Mouse (Mus musculus) CH12.LX (cell line): ENCODE measurements at regions not wholly inside any gene's neighbourhood (a gene's known extent, or its start where the extent isn't known, plus 50 kb on each side); places are given as distances from the start of the nearest gene placed in this dataset.

Experiments used
- DNase-seq: peaks from one replicate; pipeline ENCODE4 v3.0.0-alpha.2; 2013; ENCODE audit errors: extremely low read depth
- H3K27ac ChIP-seq: 2 replicates; pipeline ENCODE4 v1.5.1; 2012; ENCODE audit warnings: low read depth, mild to moderate bottlenecking, control low read depth, moderate library complexity; ENCODE audit not compliant: insufficient read depth
- H3K27me3 ChIP-seq: replicated peaks from 2 replicates; pipeline ENCODE3; 2012; ENCODE audit warnings: inconsistent platforms
- H3K36me3 ChIP-seq, 2 experiments: replicated peaks in 1 of 2; 2 replicates each; pipeline versions ENCODE3 to v1.6.1; 2012; ENCODE audit warnings: inconsistent platforms in 1 of 2, low read length in 1 of 2, mild to moderate bottlenecking in 1 of 2, mixed read lengths in 1 of 2, moderate library complexity in 1 of 2; ENCODE audit not compliant: control insufficient read depth in 1 of 2, insufficient read depth in 1 of 2
- H3K4me1 ChIP-seq, 2 experiments: 2 replicates each; pipeline ENCODE4 v1.6.1; 2012; ENCODE audit warnings: inconsistent platforms in 1 of 2, moderate library complexity in 1 of 2; ENCODE audit not compliant: insufficient read depth in 2 of 2, control insufficient read depth in 1 of 2
- H3K4me2 ChIP-seq: 2 replicates; pipeline ENCODE4 v1.6.1; 2012; ENCODE audit warnings: low read depth, mild to moderate bottlenecking, control low read depth; ENCODE audit not compliant: poor library complexity, insufficient read depth, severe bottlenecking
- H3K4me3 ChIP-seq, 3 experiments: fragments of 150-350 bp in 1 of 3; sonication (generic) in 1 of 3; replicated peaks in 1 of 3; 2 replicates each; pipeline versions ENCODE3 to v1.5.1; 2011 to 2012; ENCODE audit warnings: low read depth in 2 of 3, low read length in 2 of 3, mild to moderate bottlenecking in 2 of 3, moderate library complexity in 2 of 3, control low read depth in 1 of 3, improper control_type of control experiment in 1 of 3, inconsistent platforms in 1 of 3, mixed read lengths in 1 of 3; ENCODE audit not compliant: poor library complexity in 1 of 3
- H3K79me2 ChIP-seq: replicated peaks from 2 replicates; pipeline ENCODE4 v1.6.1; 2012; ENCODE audit warnings: mild to moderate bottlenecking, moderate library complexity; ENCODE audit not compliant: control insufficient read depth, poor library complexity, insufficient read depth, severe bottlenecking; ENCODE audit errors: extremely low read depth
- H3K9ac ChIP-seq: 2 replicates; pipeline ENCODE4 v1.6.1; 2012; ENCODE audit warnings: low read depth, mild to moderate bottlenecking, control low read depth, moderate library complexity; ENCODE audit not compliant: insufficient read depth
- H3K9me3 ChIP-seq: replicated peaks from 2 replicates; pipeline ENCODE3; 2012; ENCODE audit warnings: low read length, inconsistent platforms, mixed read lengths
- BHLHE40 ChIP-seq: IDR thresholded peaks from 2 replicates; pipeline ENCODE4 v1.6.1; 2011; ENCODE audit warnings: mild to moderate bottlenecking, low read depth, low read length, improper control_type of control experiment
- CHD1 ChIP-seq: IDR thresholded peaks from 2 replicates; pipeline ENCODE4 v1.6.1; 2012; ENCODE audit warnings: low read depth, low read length, improper control_type of control experiment, inconsistent platforms
- CHD2 ChIP-seq: IDR thresholded peaks from 2 replicates; pipeline ENCODE4 v1.6.1; 2011; ENCODE audit warnings: low read length, improper control_type of control experiment
- CTCF ChIP-seq, 2 experiments: IDR thresholded peaks in 1 of 2; conservative IDR thresholded peaks in 1 of 2; 2 replicates each; pipeline ENCODE4 v1.5.1; 2011 to 2012; ENCODE audit warnings: low read depth in 2 of 2, low read length in 2 of 2, improper control_type of control experiment in 1 of 2, inconsistent platforms in 1 of 2, mild to moderate bottlenecking in 1 of 2, moderate library complexity in 1 of 2
- ELF1 ChIP-seq: IDR thresholded peaks from 2 replicates; pipeline ENCODE4 v1.6.1; 2014; ENCODE audit warnings: low read depth, mild to moderate bottlenecking, inconsistent platforms, low read length, improper control_type of control experiment
- EP300 ChIP-seq: IDR thresholded peaks from 2 replicates; pipeline ENCODE4 v1.6.1; 2011; ENCODE audit warnings: low read length, improper control_type of control experiment
- HCFC1 ChIP-seq: IDR thresholded peaks from 2 replicates; pipeline ENCODE4 v1.6.1; 2012; ENCODE audit warnings: low read depth, mild to moderate bottlenecking, inconsistent platforms, low read length, improper control_type of control experiment
- MAFK ChIP-seq: IDR thresholded peaks from 2 replicates; pipeline ENCODE4 v1.6.1; 2011; ENCODE audit warnings: low read length, improper control_type of control experiment; ENCODE audit not compliant: insufficient replicate concordance
- MEF2A ChIP-seq: IDR thresholded peaks from 2 replicates; pipeline ENCODE4 v1.6.1; 2014; ENCODE audit warnings: low read depth, mild to moderate bottlenecking, inconsistent platforms, low read length, improper control_type of control experiment, borderline replicate concordance
- MXI1 ChIP-seq: IDR thresholded peaks from 2 replicates; pipeline ENCODE4 v1.6.1; 2011; ENCODE audit warnings: mild to moderate bottlenecking, low read depth, low read length, improper control_type of control experiment
- MYC ChIP-seq: IDR thresholded peaks from 2 replicates; pipeline ENCODE4 v1.6.1; 2011; ENCODE audit warnings: low read depth, mild to moderate bottlenecking, improper control_type of control experiment, low read length
- NRF1 ChIP-seq: IDR thresholded peaks from 2 replicates; pipeline ENCODE4 v1.6.1; 2014; ENCODE audit warnings: low read depth, mild to moderate bottlenecking, inconsistent platforms, low read length, improper control_type of control experiment, moderate library complexity
- PAX5 ChIP-seq: IDR thresholded peaks from 2 replicates; pipeline ENCODE4 v1.6.1; 2012; ENCODE audit warnings: low read length, inconsistent platforms, mixed read lengths
- RCOR1 ChIP-seq: conservative IDR thresholded peaks from 2 replicates; pipeline ENCODE4 v1.6.1; 2012; ENCODE audit warnings: low read depth, mild to moderate bottlenecking, inconsistent platforms, low read length, improper control_type of control experiment
- TBP ChIP-seq: conservative IDR thresholded peaks from 2 replicates; pipeline ENCODE4 v1.6.1; 2011; ENCODE audit warnings: low read depth, low read length, improper control_type of control experiment
- TCF12 ChIP-seq: IDR thresholded peaks from 2 replicates; pipeline ENCODE4 v1.6.1; 2014; ENCODE audit warnings: low read depth, mild to moderate bottlenecking, inconsistent platforms, low read length, improper control_type of control experiment
- USF1 ChIP-seq: IDR thresholded peaks from 2 replicates; pipeline ENCODE4 v1.6.1; 2014; ENCODE audit warnings: low read depth, mild to moderate bottlenecking, inconsistent platforms, low read length, improper control_type of control experiment
- ZC3H11A ChIP-seq: IDR thresholded peaks from 2 replicates; pipeline ENCODE4 v1.6.1; 2012; ENCODE audit warnings: low read depth, mild to moderate bottlenecking, inconsistent platforms, low read length, improper control_type of control experiment
- ZKSCAN1 ChIP-seq: IDR thresholded peaks from 2 replicates; pipeline ENCODE4 v1.6.1; 2012; ENCODE audit warnings: low read depth, inconsistent platforms, low read length, improper control_type of control experiment, borderline replicate concordance
- ZMIZ1 ChIP-seq: IDR thresholded peaks from 2 replicates; pipeline ENCODE4 v1.6.1; 2012; ENCODE audit warnings: low read depth, mild to moderate bottlenecking, inconsistent platforms, low read length, improper control_type of control experiment
- dilution Hi-C: fragments of 300-500 bp; cut with MboI; formaldehyde crosslinking; loops from 2 replicates; pipeline ENCODE4 v1.14.3; 2020; ENCODE audit warnings: low sequenced_read_pairs; ENCODE audit not compliant: extremely low pct_unique_long_range_greater_than_20kb, extremely low pct_ligation_motif_present
- in situ Hi-C: fragments of 300-500 bp; cut with MboI; formaldehyde crosslinking; loops from 3 replicates; pipeline ENCODE4 v1.14.3; 2019; ENCODE audit warnings: low sequenced_read_pairs, low pct_ligation_motif_present, low pct_unique_long_range_greater_than_20kb, mixed read lengths

- H3K4me2 ChIP-seq: no peak overlapping the region
- TF ChIP-seq TBP: no peak
- TF ChIP-seq USF1: no peak
- TF ChIP-seq MYC: no peak
- TF ChIP-seq PAX5: no peak
- TF ChIP-seq HCFC1: no peak
- TF ChIP-seq MAFK: no peak
- TF ChIP-seq NRF1: no peak
- TF ChIP-seq CHD1: no peak
- TF ChIP-seq CTCF (conservative IDR thresholded peaks at IDR 0.05 in 1 of 2, IDR thresholded peaks at IDR 0.05 in 1 of 2; ENCODE audit: low read depth in 2 of 2, low read length in 2 of 2): no peak
- TF ChIP-seq ZC3H11A: no peak
- no peak for TF ChIP-seq MXI1
- TF ChIP-seq BHLHE40: no peak
- TF ChIP-seq ZMIZ1: no peak
- no peak for TF ChIP-seq ELF1
- TF ChIP-seq CHD2: no peak
- dilution Hi-C loops: no loop called here
- in situ Hi-C loops: no loop called here
- H3K4me1 ChIP-seq: no peaks in the 10 kb centered on the region
- no peaks in the 10 kb centered on the region for H3K79me2 ChIP-seq
- H3K27ac ChIP-seq: no peak overlapping the region
- H3K9me3 ChIP-seq: peaks cover 88% of the 10 kb centered on the region
- H3K27me3 ChIP-seq: no peaks in the 10 kb centered on the region
- H3K4me3 ChIP-seq: no peak overlapping the region
- DNase-seq: no peak
- H3K36me3 ChIP-seq: no peaks in the 10 kb centered on the region
- no peak overlapping the region for H3K9ac ChIP-seq
Observed at GRCm38 (mm10) chr13:72122230-72122627, 158.7 kb upstream of the Irx1 start.

GRCm38 (mm10) chr13:72128306-72128705 lies 164.8 kb upstream of the Irx1 start:
- TF ChIP-seq USF1: no peak
- TF ChIP-seq PAX5: no peak
- no peak for TF ChIP-seq ELF1
- TF ChIP-seq RCOR1: no peak
- H3K36me3 ChIP-seq: no peaks in the 10 kb centered on the region
- no peaks in the 10 kb centered on the region for H3K79me2 ChIP-seq
- dilution Hi-C loops: no loop called here
- no peaks in the 10 kb centered on the region for H3K4me1 ChIP-seq
- H3K27me3 ChIP-seq: no peaks in the 10 kb centered on the region
- H3K4me2 ChIP-seq: no peak overlapping the region
- no peak overlapping the region for H3K27ac ChIP-seq
- no peak overlapping the region for H3K9ac ChIP-seq
- peaks cover 88% of the 10 kb centered on the region for H3K9me3 ChIP-seq
- DNase-seq: no peak
- no peak overlapping the region for H3K4me3 ChIP-seq
- in situ Hi-C loops: no loop called here

DNA sequence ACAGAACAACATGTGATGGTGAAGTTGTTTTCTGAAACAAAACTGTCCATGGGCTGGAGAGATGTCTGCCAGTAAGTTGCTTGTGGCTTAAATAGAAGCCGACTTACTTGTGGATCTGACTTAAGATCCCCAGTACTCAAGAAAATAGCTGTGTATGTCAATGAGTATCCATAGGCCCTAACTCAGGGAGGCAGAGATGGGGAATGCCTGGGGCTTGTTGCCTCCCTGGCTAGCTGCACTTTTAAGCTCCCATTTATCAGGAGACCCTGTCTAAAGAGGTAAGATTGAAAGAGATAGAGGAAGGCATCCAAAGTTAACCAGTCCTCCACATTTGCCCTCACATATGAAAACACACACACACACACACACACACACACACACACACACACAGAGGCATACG lies 167.8 kb upstream of the Irx1 start:
- Histone ChIP-seq H3K4me1 (no peaks in the 10 kb centered on the region), H3K4me3 (no peak overlapping the region), H3K79me2 (no peaks in the 10 kb centered on the region), H3K27ac (no peak overlapping the region), H3K4me2 (no peak overlapping the region), H3K27me3 (no peaks in the 10 kb centered on the region), H3K9ac (no peak overlapping the region), H3K36me3 (no peaks in the 10 kb centered on the region), H3K9me3 (peaks cover 91% of the 10 kb centered on the region)
- dilution Hi-C loops (no loop called here), in situ Hi-C loops (no loop called here)
- no peak for DNase-seq
- no peak for TF ChIP-seq TCF12
- no peak for TF ChIP-seq MEF2A
- no peak for TF ChIP-seq ZKSCAN1
- no peak for TF ChIP-seq EP300
